Mouse (Mus musculus) midbrain, embryonic 11.5 days (tissue): ENCODE measurements around the gene Sctr. TPM values are rescaled to one million over a fixed set of nuclear protein-coding genes. Genes with fewer than 3 reads are reported as not detected.

Source experiments
- ATAC-seq: fragments of 200-750 bp; cut with Nextera tagmentation; 2 replicates; pipeline ENCODE4 v1.8.0; 2017; ENCODE audit warnings: moderate TSS enrichment, moderate library complexity; ENCODE audit not compliant: low FRiP score
- DNase-seq: peaks from one replicate; pipeline ENCODE4 v3.0.0; 2015; ENCODE audit warnings: low spot score; ENCODE audit errors: missing footprints
- H3K27ac ChIP-seq: fragments of 300-500 bp; sonication (generic); 2 replicates; pipeline ENCODE4 v1.5.1; 2014; ENCODE audit warnings: low read depth, low read length
- H3K27me3 ChIP-seq: fragments of 300-500 bp; sonication (generic); 2 replicates; pipeline ENCODE4 v1.6.1; 2014; ENCODE audit warnings: mild to moderate bottlenecking, low read length, moderate library complexity, mixed read lengths; ENCODE audit not compliant: control insufficient read depth, insufficient read depth
- H3K36me3 ChIP-seq: fragments of 300-500 bp; sonication (generic); 2 replicates; pipeline ENCODE4 v1.6.1; 2014; ENCODE audit warnings: mild to moderate bottlenecking, low read length, moderate library complexity, mixed read lengths; ENCODE audit not compliant: control insufficient read depth, insufficient read depth
- H3K4me1 ChIP-seq: fragments of 300-500 bp; sonication (generic); 2 replicates; pipeline ENCODE4 v1.6.1; 2014; ENCODE audit warnings: low read length; ENCODE audit not compliant: control insufficient read depth, insufficient read depth
- H3K4me2 ChIP-seq: fragments of 300-500 bp; sonication (generic); 2 replicates; pipeline ENCODE4 v1.6.1; 2014; ENCODE audit warnings: mild to moderate bottlenecking, moderate library complexity
- H3K4me3 ChIP-seq: fragments of 300-500 bp; sonication (generic); 2 replicates; pipeline ENCODE4 v1.5.1; 2014; ENCODE audit warnings: low read depth, low read length
- H3K9ac ChIP-seq: fragments of 300-500 bp; sonication (generic); 2 replicates; pipeline ENCODE4 v1.6.1; 2014; ENCODE audit warnings: low read length
- H3K9me3 ChIP-seq: fragments of 300-500 bp; sonication (generic); 2 replicates; pipeline ENCODE4 v1.6.1; 2016; ENCODE audit warnings: low read length; ENCODE audit not compliant: control insufficient read depth
- WGBS: fragments of 180-500 bp; shearing (Covaris S2); extraction: QIAGEN DNeasy Blood & Tissue Kit; methylation state at CpG from one replicate; pipeline ENCODE4 v1.1.7; 2014; 5-methylcytosine and 5-hydroxymethylcytosine counted together
- polyA plus RNA-seq: library from polyadenylated mRNA; unstranded; fragments of >200 nt; fragmentation: Nextera tagmentation; extraction: Ambion mirVana; gene quantifications from 2 replicates; pipeline ENCODE4 v1.2.1, GENCODE M21; 2014

The Sctr gene
- 0.53 and 0.62 TPM in 2 replicates for polyA plus RNA-seq

DNA sequence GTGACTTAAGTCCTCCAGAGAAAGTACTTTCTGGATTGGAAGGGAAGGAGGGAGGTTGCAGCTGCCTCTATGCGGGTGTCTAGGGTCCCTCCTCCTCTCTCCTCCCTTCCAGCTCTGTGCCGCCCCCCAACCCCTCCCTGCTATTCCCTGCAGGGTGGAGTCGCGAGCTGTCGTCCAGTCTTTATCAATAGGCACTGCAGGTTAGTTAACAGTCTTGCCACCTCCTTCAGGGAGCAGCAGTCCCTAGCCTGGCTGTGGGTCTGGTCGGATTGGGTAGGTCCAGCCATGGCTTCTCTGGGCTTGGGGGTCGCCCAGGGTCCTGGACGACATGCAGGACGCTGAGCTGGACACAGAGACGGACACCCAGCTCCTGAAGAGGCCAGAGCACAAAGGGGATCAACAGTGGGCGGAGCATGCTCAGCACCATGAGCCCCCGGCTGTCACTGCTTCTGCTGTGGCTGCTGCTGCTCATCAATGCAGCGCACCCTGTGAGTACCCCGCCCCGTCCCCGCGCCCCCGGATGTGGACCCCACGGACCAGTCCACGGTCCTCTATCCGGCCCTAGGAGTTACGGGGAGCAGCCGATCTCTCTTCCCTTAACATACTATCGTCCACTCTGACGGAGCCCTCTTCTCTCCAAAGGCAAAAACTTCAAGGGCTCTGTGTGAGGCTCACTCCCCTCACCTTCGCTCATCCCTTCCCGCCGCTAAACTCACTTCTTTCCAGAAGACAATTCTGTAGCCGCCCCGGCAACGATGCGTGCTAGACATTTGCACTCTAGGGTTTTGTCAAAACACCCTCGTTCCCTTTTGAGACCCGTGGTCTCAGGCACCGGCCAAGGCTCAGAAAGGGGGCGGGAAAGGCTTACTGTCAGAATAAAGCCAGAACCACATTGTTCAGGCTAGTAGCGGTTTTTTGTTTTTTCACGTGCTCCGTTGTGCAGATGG, at the start of gene Sctr:
Sctr (plus strand) TSS at position 51 of the 947 bp plus-strand sequence.
- under 1% methylated on average over 39 of the region's 39 CpGs for WGBS
- Histone ChIP-seq H3K4me2 (peak within 1 kb of the TSS; percentile 70), H3K27me3 (0 out of 2 replicates have a peak, but pooled peaks cover 6% of the 10 kb centered on the region), H3K36me3 (no peaks in the 10 kb centered on the region), H3K27ac (no peak within 1 kb of the TSS), H3K9ac (peak within 1 kb of the TSS; percentile 62), H3K9me3 (no peaks in the 10 kb centered on the region), H3K4me1 (peaks cover 3% of the 10 kb centered on the region; the same call in 1 of the 2 replicates), H3K4me3 (peak within 1 kb of the TSS; percentile 38)
- DNase-seq: peak; percentile 95
- peak; percentile 91 for ATAC-seq

GRCm38 (mm10) chr1:119957716-119958222, 48.9 kb upstream of the Sctr start:
- WGBS: 68% methylated on average over 9 of the region's 9 CpGs
- no peaks in the 10 kb centered on the region for H3K4me1 ChIP-seq
- no peak overlapping the region for H3K4me2 ChIP-seq
- H3K27ac ChIP-seq: no peak overlapping the region
- no peaks in the 10 kb centered on the region for H3K9me3 ChIP-seq
- no peaks in the 10 kb centered on the region for H3K36me3 ChIP-seq
- DNase-seq (no peak), ATAC-seq (no peak)
- H3K27me3 ChIP-seq: no peaks in the 10 kb centered on the region
- no peak overlapping the region for H3K9ac ChIP-seq
- no peak overlapping the region for H3K4me3 ChIP-seq

DNA sequence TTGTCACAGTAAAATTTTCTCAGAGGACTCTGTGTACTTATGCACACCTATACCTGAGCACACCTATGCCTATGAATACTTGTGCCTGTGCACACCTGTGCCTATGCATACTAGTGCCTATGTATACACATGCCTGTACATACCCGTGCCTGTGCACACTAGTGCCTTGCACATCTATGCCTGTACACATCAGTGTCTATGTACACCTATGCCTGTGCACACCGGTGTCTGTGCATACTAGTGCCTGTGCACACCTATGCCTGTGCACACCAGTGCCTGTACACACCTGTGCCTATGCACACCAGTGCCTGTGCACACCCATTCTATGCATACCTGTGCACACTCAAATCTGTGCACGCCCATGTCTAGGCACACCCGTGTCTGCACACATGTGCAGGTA, 47.2 kb upstream of the Sctr start:
- no peak overlapping the region for H3K4me3 ChIP-seq
- WGBS: 89% methylated on average over 4 of the region's 4 CpGs
- no peaks in the 10 kb centered on the region for H3K9me3 ChIP-seq
- H3K9ac ChIP-seq: no peak overlapping the region
- no peaks in the 10 kb centered on the region for H3K4me1 ChIP-seq
- no peaks in the 10 kb centered on the region for H3K27me3 ChIP-seq
- no peaks in the 10 kb centered on the region for H3K36me3 ChIP-seq
- peak; percentile 52; the same call in 1 of the 2 replicates for ATAC-seq
- no peak overlapping the region for H3K27ac ChIP-seq
- no peak overlapping the region for H3K4me2 ChIP-seq
- DNase-seq: no peak

DNA sequence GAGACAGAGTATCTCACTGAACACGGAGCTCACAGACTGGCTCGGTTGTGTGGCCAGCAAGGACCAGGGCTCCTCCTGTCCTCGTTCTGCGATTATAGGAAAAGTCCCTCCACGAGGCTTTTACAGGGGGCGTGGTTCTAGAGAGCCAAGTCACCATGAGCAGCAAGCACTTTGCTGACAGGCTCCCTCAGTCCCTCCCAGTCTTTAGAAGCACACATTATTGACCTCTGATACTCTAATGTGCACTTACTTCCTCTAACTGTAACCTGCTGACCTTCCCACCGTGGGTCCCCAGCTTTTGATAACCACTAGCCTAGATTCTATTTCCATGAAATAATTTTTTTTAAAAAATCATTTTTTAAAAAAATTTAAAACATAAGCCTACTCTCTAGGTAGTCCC, 46.8 kb upstream of the Sctr start:
- no peak overlapping the region for H3K27ac ChIP-seq
- WGBS: 68% methylated on average over 7 of the region's 7 CpGs
- no peak; the same call in 1 of the 2 replicates for ATAC-seq
- no peak overlapping the region for H3K4me3 ChIP-seq
- no peaks in the 10 kb centered on the region for H3K36me3 ChIP-seq
- H3K4me1 ChIP-seq: no peaks in the 10 kb centered on the region
- no peak overlapping the region for H3K9ac ChIP-seq
- DNase-seq: no peak
- H3K27me3 ChIP-seq: no peaks in the 10 kb centered on the region
- H3K9me3 ChIP-seq: no peaks in the 10 kb centered on the region
- H3K4me2 ChIP-seq: no peak overlapping the region

- Histone ChIP-seq H3K27ac (no peak overlapping the region), H3K27me3 (no peaks in the 10 kb centered on the region), H3K9ac (no peak overlapping the region), H3K4me2 (no peak overlapping the region), H3K9me3 (no peaks in the 10 kb centered on the region), H3K4me3 (no peak overlapping the region), H3K4me1 (no peaks in the 10 kb centered on the region), H3K36me3 (no peaks in the 10 kb centered on the region)
- WGBS: 65% methylated on average over 12 of the region's 12 CpGs
- DNase-seq: no peak
- ATAC-seq: no peak
Observed at GRCm38 (mm10) chr1:119965804-119966514, 40.7 kb upstream of the Sctr start.

DNA sequence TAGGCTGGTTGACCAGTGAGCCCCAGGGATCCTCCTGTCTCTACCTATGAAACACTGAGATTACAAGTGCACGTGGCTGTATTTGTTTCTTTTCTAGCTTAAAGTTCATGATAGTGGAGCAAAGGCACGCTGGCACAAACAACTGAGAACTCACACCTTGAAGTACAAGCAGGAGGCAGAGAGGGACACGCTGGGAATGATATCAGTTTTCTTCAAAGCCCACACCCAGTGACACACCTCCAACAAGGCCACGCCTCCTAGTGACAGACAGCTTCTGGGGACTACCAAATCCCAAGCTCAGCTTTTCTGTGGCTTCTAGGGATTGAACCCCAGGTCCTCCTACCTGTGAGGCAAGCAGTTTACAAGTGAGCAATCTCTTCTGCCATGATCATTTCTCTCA, 33.6 kb upstream of the Sctr start:
- 45% methylated on average over 4 of the region's 4 CpGs for WGBS

DNA sequence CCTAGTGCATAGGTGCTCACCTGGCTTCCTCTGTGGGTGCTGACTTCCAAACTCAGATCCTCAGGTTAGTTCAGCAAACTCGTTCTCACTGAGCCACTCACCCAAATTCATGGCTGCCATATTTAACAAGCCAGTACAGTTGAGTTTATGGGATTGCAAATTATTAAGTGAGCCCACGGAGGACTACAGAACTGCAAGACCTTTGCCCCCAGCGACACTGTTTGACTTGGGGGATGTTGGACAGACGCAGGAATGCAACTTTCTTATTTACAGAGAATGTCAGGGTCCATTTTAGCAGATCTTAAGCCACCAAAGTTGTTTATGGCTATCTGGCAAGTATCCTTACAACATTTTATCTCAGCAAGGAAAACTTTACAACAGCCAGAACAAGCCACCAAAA, 31.6 kb upstream of the Sctr start:
- H3K4me2 ChIP-seq: no peak overlapping the region

More for the DNA sequence above, 33.6 kb upstream of the Sctr start:
- Histone ChIP-seq H3K4me2 (no peak overlapping the region), H3K4me1 (no peaks in the 10 kb centered on the region), H3K27ac (no peak overlapping the region), H3K4me3 (no peak overlapping the region), H3K9ac (no peak overlapping the region), H3K27me3 (no peaks in the 10 kb centered on the region), H3K9me3 (no peaks in the 10 kb centered on the region), H3K36me3 (no peaks in the 10 kb centered on the region)
- no peak for DNase-seq
- ATAC-seq: no peak

DNA sequence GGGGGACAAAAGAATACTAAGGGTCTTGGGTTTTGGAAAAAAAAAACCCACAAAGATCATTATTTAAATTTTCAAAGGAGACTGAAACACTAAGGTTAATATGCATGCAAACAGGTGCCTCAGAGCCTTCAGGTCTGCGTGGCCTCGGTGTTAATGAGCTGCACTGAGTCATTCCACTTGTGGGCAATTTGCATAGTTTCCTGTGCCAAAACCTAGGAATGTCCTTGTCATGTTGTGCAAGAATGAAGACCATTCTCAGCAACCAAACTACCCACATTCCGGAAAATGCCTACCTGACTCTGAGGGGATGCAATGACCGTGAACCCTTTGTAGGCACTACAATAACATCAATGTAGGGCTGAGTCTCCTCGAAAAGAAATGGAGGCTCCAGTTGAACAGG, 20.1 kb upstream of the Sctr start:
- Histone ChIP-seq H3K36me3 (no peaks in the 10 kb centered on the region), H3K27ac (no peak overlapping the region), H3K4me1 (no peaks in the 10 kb centered on the region), H3K9me3 (no peaks in the 10 kb centered on the region), H3K9ac (no peak overlapping the region), H3K4me2 (no peak overlapping the region), H3K27me3 (no peaks in the 10 kb centered on the region), H3K4me3 (no peak overlapping the region)
- WGBS: 86% methylated on average over 5 of the region's 5 CpGs
- DNase-seq (no peak), ATAC-seq (no peak)

More for the DNA sequence above, 31.6 kb upstream of the Sctr start:
- Histone ChIP-seq H3K4me3 (no peak overlapping the region), H3K27me3 (no peaks in the 10 kb centered on the region), H3K9me3 (no peaks in the 10 kb centered on the region), H3K36me3 (no peaks in the 10 kb centered on the region), H3K4me1 (no peaks in the 10 kb centered on the region), H3K27ac (no peak overlapping the region), H3K9ac (no peak overlapping the region)
- WGBS: 75% methylated on average over 4 of the region's 4 CpGs
- no peak for ATAC-seq
- no peak for DNase-seq
